Mouse (Mus musculus) mouse embryonic stem cell (cell line): Measurements from ENCODE around the gene 4930583I09Rik.

ENCODE experiments used
- in situ Hi-C, 2 experiments: fragments of 300-500 bp; cut with MboI; formaldehyde crosslinking; loops; 1 replicate in 1 of 2; 3 replicates in 1 of 2; pipeline ENCODE4 v1.14.3; 2019 to 2020; ENCODE audit warnings: low sequenced_read_pairs in 2 of 2, low pct_unique_long_range_greater_than_20kb in 1 of 2, mixed read lengths in 1 of 2; ENCODE audit not compliant: unreplicated experiment in 1 of 2

Gene 4930583I09Rik

GRCm38 (mm10) chr17:64804375-64805124, 31.3 kb downstream of the 4930583I09Rik start:
- in situ Hi-C loops, result no loop called here

GRCm38 (mm10) chr17:64802956-64803275, 33.0 kb downstream of the 4930583I09Rik start:
- in situ Hi-C loops, result no loop called here

GRCm38 (mm10) chr17:64802168-64802955, 33.5 kb downstream of the 4930583I09Rik start:
- in situ Hi-C loops, result no loop called here

GRCm38 (mm10) chr17:64792623-64793022, 43.2 kb downstream of the 4930583I09Rik start:
- in situ Hi-C loops, result no loop called here

- in situ Hi-C loops, result no loop called here
Observed at GRCm38 (mm10) chr17:64792076-64792475, 43.8 kb downstream of the 4930583I09Rik start.

GRCm38 (mm10) chr17:64789175-64789574, 46.7 kb downstream of the 4930583I09Rik start:
- in situ Hi-C loops, result no loop called here

- in situ Hi-C loops, result no loop called here
Observed at GRCm38 (mm10) chr17:64788301-64788700, 47.6 kb downstream of the 4930583I09Rik start.

GRCm38 (mm10) chr17:64785961-64786360, 49.9 kb downstream of the 4930583I09Rik start:
- in situ Hi-C loops, result no loop called here
